Mouse (Mus musculus) right cerebral cortex, adult 2 months (tissue): ENCODE results near the gene Sema4g.

Experiments
- DNase-seq, 2 experiments: peaks; one replicate each; pipeline ENCODE4 v3.0.0; 2021 to 2022; ENCODE audit warnings: low spot score in 2 of 2

Gene Sema4g

GRCm38 (mm10) chr19:45003740-45004516 is 15.0 kb downstream of the Sema4g start:
- no peak for DNase-seq

DNA sequence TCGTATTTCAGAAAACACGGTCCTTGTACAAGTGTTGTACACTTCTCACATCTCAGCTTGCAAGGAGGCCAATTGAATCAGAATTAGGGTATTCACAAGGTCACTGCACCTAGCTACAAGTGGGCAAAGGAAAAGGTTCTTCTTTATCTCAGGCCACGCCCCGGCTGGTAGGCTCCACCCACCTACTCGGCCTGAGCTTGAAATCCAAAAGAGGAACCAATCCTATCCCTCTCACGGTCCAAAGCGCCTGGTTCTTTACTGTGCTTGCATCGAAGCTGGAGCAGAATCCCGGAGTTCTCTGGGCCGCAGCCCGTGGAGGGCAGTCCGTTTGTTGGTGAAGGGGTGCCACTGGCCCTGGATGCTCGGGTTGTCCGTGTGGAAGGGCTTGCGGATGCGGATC is 16.5 kb downstream of the Sema4g start, which contains the start of gene Twnk:
Twnk (plus strand) TSS at position 220 of the 400 bp plus-strand sequence.
- DNase-seq: no peak

DNA sequence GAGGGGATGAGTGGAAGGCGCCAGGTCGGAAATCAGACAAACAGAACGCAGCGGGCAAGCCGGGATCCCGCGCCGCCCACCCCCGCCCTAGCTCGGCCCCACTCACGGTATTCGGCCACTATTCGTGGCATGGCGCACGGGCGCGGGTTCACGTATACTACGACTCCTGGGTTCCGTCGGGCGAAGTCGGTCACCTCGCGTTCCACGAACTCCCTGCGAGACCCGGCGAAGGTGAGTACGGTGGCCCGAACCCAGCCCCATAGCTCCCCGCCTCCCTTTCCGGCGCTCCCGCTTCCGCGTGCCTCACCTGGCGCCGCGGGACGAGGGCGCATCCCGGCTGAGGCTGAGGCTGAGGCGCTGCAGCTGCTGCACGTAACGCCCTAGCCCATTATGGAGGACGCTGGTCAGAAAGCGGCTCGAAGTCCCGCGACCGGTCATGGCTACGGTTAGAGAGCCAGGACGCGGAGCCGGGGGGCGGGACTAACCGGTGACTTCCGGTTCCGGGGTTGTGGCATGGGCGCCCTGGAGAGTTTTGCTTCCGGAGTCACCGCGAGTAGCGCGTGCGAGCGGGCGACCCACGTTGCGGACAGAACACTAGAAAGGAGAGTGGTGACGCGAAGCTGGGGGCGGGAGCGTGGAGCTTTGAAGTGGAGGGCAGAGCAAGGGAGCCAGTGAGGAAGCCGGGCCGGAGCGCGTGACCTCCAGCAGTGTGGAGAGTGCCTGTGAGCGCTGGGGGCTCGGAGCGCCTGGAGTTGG is 17.2 kb downstream of the Sema4g start, which contains the start of gene Mrpl43:
Mrpl43 (minus strand) TSS at position 486 of the 756 bp plus-strand sequence.
- DNase-seq: peak; percentile 97 to 98

GRCm38 (mm10) chr19:45007021-45007420 is 18.1 kb downstream of the Sema4g start:
- no peak for DNase-seq

DNA sequence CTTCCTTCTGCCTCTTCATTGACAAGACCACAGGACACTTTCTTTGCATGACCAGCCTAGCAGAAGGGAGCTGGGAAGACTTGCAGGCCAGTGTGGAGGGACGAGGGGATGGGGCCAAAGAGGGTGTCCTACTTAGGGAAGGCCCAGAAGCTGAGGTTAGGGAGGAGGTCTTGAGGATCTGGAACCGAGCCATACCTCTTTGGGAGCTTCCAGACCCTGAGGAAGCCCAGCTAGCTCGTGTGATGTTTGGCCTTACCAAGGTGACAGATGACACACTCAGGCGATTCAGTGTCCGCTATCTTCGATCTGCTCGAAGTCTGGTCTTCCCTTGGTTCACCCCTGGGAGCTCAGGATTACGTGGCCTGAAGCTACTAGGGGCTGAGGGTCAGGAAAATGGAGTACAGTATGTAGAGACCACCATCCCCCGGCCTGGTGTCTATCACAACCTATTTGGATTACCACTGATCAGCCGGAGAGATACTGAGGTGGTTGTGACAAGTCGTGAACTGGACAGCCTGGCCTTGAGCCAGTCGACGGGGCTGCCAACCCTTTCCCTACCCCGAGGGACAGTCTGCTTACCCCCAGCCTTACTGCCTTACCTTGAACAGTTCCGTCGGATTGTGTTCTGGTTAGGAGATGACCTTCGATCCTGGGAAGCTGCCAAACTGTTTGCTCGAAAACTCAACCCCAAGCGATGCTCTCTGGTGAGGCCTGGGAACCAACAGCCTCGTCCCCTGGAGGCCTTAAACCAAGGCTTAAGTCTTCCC is 18.7 kb downstream of the Sema4g start:
- DNase-seq: no peak

DNA sequence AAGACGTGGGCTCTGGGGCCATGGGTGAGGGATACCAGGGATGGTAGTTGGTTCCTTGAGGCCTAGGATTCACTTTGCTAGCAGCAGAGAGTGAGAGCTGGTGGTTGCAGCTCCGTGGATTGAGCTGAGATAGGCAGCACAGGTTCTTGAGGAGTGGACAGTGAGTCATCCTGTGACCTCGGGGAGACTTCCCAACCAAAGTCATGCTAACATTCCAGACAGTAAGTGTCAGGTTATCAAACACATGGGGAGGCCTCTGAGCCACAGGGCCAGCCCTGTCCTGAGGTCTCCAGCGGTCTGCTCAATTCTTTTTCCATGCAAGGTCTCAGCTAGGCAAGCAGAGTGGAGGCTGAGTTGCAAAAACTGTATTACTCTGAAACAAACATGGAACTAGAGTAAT is 21.7 kb downstream of the Sema4g start:
- DNase-seq: no peak

DNA sequence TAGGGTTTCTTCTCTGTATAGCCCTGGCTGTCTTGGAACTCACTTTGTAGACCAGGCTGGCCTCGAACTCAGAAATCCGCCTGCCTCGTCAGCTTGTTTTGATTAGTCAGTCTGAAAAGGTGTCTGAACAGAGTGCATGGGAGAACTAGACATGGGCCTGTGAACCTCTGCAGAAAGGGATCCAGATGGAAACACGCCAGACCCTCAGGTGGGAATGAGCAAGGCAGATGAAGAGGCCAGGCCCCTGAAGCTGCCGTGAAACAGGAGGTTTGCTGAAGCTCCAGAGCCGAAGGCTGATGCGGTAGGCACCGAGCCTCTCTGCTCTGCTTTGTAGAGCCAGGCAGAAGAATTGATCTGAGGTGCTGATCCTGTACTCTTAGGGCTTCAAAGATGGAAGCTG is 23.3 kb downstream of the Sema4g start:
- DNase-seq: no peak

- no peak for DNase-seq
Measured at GRCm38 (mm10) chr19:45012636-45013035, 23.7 kb downstream of the Sema4g start.

- DNase-seq: no peak
Measured at GRCm38 (mm10) chr19:45013581-45014225, 24.8 kb downstream of the Sema4g start.

DNA sequence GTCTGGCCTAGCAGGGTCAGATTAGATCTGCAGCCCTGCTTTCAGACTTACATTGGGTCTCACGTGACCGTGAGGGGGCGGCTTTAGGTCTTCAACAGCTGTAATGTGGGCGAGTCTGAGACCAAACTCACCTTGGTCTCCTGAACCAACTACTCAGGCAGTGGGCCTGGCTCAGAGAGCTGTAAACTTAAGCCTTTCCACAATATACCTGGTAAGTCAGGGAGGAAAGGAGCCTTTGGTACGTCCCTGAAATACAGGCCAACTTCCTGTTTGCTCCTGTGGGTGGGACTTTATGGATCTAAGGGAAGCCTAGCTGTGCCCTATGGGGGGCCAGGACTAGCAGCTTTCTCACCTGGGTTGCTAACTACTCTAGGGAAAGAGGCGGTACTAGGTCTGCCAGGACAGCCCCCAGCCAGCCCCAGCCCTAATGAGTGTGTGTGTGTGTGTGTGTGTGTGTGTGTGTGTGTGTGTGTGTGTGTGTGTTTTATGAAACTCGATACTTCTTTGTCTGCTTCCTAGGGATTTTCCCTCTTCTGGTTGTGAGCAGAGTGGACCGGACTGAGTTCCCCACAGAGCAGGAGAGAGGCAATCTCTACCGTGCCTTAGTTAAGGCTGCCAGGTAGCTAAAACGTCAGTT is 25.6 kb downstream of the Sema4g start, which contains the start of gene Lzts2:
Lzts2 (plus strand) TSS at position 80 of the 637 bp plus-strand sequence.
- DNase-seq: no peak

DNA sequence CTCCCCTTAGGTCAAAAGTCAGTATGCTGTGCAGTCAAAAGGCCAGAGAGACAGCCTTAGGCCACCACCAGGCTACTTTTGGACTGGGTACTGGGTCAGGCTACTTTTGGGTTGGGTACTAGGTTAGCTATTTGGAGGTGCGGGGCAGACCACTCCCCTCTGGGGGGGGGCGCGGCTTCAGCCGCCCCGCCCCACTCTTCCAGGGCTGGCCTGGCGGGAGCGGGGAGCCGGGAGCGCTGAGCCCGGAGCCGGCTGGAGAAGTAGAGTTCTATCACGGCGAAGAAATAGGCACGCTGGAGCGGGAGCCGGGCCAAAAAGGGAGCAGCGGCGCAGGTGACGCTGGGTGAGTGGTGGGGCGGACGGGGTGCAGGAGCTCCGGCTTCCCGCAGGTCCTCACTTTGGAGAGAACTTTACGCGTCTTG is 26.1 kb downstream of the Sema4g start:
- peak in 1 of 2 experiments; percentile 27 for DNase-seq

- DNase-seq: peak in 1 of 2 experiments; percentile 55
Measured at GRCm38 (mm10) chr19:45015518-45016281, 26.8 kb downstream of the Sema4g start.

- DNase-seq: peak; percentile 62 to 75
Measured at GRCm38 (mm10) chr19:45016341-45017215, 27.7 kb downstream of the Sema4g start.

GRCm38 (mm10) chr19:45017216-45017771 is 28.4 kb downstream of the Sema4g start:
- DNase-seq: peak; percentile 61 to 73

DNA sequence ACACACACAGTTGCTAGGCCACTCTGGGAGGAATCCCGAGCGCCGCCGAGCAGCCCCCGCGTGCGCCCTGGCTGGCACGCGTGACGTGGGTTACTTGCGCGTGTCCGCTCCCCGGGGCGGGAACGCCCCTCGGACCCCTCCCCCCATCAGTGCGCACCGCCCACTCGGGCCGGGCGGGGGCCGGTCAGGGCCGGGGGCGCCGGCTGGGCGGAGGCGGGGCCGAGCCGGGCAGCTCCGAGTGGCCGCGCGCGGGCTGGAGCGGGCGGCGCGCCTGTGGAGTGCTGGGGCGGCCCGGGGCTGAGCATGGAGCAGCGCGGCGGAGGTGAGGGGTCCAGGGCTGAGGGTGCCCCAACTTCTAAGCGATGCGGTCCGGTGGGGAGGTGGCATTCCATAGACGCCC is 29.0 kb downstream of the Sema4g start:
- peak; percentile 65 to 76 for DNase-seq

DNA sequence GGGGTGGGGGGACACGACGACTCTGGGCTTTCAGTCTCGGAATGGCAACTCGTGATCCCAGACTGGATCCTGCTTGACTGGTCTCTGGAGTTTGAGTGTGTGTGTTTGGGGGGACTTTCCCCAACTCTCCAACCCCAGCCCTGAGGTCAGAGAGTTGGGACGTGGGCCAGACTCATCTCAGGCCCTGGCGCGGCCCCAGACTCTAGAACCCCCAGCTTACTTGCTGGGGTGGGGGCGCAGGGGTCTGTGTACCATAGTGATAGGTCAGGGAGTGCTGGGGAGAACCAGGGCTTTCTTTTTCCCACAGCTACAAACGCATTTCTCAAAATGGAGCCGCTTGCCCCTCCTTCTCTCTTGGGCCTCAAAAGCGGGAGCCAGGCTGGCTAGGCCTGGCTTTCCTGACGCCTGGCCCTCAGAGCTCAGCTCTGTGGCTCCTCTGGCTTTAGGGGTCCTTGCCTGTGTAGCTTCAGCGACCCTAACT is 29.5 kb downstream of the Sema4g start:
- no peak for DNase-seq

DNA sequence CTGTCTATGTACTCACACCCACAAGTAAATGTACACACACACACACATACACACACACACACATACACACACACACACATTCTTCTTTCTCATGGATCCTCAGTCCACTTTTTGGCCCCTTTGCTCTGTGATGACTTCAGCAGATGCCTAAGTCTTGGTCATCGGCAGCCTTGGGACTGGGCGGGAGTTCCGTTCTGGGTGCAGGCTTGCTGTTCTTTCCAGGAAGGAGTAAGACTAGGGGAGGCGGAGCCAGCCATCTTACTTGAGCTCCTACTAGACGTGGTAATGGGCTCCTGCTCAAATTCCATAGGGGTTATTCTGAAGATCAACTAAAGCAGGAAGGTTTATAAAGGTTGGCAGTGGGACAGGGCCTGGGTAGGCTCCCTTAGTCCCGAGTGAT is 31.4 kb downstream of the Sema4g start:
- DNase-seq: no peak

DNA sequence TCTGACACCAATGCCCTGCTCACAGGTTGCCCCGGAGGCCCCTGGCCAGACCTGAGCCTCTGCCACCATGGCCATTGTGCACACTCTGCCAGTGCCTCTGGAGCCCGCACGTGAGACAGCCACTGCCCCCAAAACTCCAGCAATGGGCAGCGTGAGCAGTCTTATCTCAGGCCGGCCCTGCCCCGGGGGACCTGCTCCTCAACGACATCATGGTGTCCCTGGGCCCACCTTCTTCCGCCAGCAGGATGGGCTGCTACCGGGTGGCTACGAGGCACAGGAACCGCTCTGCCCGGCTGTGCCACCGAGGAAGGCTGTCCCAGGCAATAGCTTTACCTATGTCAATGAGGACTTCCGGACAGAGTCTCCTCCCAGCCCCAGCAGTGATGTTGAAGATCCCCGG is 32.5 kb downstream of the Sema4g start:
- no peak for DNase-seq

- no peak for DNase-seq
Measured at GRCm38 (mm10) chr19:45023993-45024392, 35.1 kb downstream of the Sema4g start.
